In genomic region chr3:94804146-94804545, GRCm38 (mm10) we compare ENCODE assay signal across 8 mouse cellular contexts. TPM values are rescaled to one million over a fixed set of nuclear protein-coding genes. Genes with fewer than 3 reads are reported as not detected.
A peak's percentile ranks its signal among the peaks of the same experiment; 100 is the strongest.
DNase-seq lines count a peak whose midpoint lies in the region; ATAC-seq lines count a peak whose summit lies in the region.

No protein-coding gene starts in this region.

- no peaks in the 10 kb centered on the region for H3K9me3 ChIP-seq in hindbrain, embryonic 10.5 days
- H3K9me3 ChIP-seq in hindbrain, embryonic 14.5 days (ENCODE audit: control insufficient read depth, low read length): no peaks in the 10 kb centered on the region
- no peaks in the 10 kb centered on the region for H3K9me3 ChIP-seq in forebrain, embryonic 14.5 days (replicated peaks; ENCODE audit: control insufficient read depth, low read length)
- no peaks in the 10 kb centered on the region for H3K9me3 ChIP-seq in limb, embryonic 15.5 days

- H3K36me3 ChIP-seq in hindbrain, embryonic 10.5 days: no peaks in the 10 kb centered on the region
- no peaks in the 10 kb centered on the region for H3K36me3 ChIP-seq in hindbrain, embryonic 14.5 days (replicated peaks; ENCODE audit: control insufficient read depth, insufficient read depth)
- H3K36me3 ChIP-seq in forebrain, embryonic 14.5 days (ENCODE audit: control insufficient read depth, insufficient read depth, low read length): no peaks in the 10 kb centered on the region
- no peaks in the 10 kb centered on the region for H3K36me3 ChIP-seq in limb, embryonic 15.5 days

- H3K4me1 ChIP-seq in hindbrain, embryonic 10.5 days (replicated peaks): peaks cover 9% of the 10 kb centered on the region
- no peaks in the 10 kb centered on the region for H3K4me1 ChIP-seq in hindbrain, embryonic 14.5 days (replicated peaks; ENCODE audit: control insufficient read depth, insufficient read depth, low read length)
- peaks cover 8% of the 10 kb centered on the region for H3K4me1 ChIP-seq in forebrain, embryonic 14.5 days (ENCODE audit: control insufficient read depth, insufficient read depth, low read length)
- H3K4me1 ChIP-seq in limb, embryonic 15.5 days: peaks cover 6% of the 10 kb centered on the region; the same call in 1 of the 2 replicates

- WGBS in hindbrain, embryonic 10.5 days: 8% methylated on average over 10 of the region's 10 CpGs
- WGBS in hindbrain, embryonic 14.5 days: 5% methylated on average over 10 of the region's 10 CpGs
- WGBS in forebrain, embryonic 14.5 days: 1% methylated on average over 10 of the region's 10 CpGs
- WGBS in limb, embryonic 15.5 days: 10% methylated on average over 10 of the region's 10 CpGs

- no peak for ATAC-seq in hindbrain, embryonic 14.5 days (ENCODE audit: low FRiP score)
- ATAC-seq in forebrain, embryonic 14.5 days: peak; percentile 81
- ATAC-seq in limb, embryonic 15.5 days (ENCODE audit: insufficient number of reproducible peaks, low FRiP score, low TSS enrichment, low read depth): no peak
- ATAC-seq in inflammation-experienced regulatory T-cells, adult 6 months: no peak

- H3K4me2 ChIP-seq in hindbrain, embryonic 14.5 days (replicated peaks): no peak overlapping the region
- peak overlapping the region; percentile 25; the same call in 1 of the 2 replicates for H3K4me2 ChIP-seq in forebrain, embryonic 14.5 days (ENCODE audit: low read length)
- no peak overlapping the region for H3K4me2 ChIP-seq in limb, embryonic 15.5 days

- no peak overlapping the region for H3K4me3 ChIP-seq in hindbrain, embryonic 10.5 days
- H3K4me3 ChIP-seq in hindbrain, embryonic 14.5 days (replicated peaks; ENCODE audit: low read length): no peak overlapping the region
- H3K4me3 ChIP-seq in forebrain, embryonic 14.5 days (ENCODE audit: low read depth, low read length): no peak overlapping the region
- H3K4me3 ChIP-seq in limb, embryonic 15.5 days: no peak overlapping the region

- H3K27me3 ChIP-seq in hindbrain, embryonic 10.5 days (ENCODE audit: insufficient read depth, poor library complexity, severe bottlenecking): peaks cover 13% of the 10 kb centered on the region; the same call in 1 of the 2 replicates
- no peaks in the 10 kb centered on the region for H3K27me3 ChIP-seq in hindbrain, embryonic 14.5 days (ENCODE audit: control insufficient read depth, insufficient read depth, low read length)
- no peaks in the 10 kb centered on the region for H3K27me3 ChIP-seq in forebrain, embryonic 14.5 days (replicated peaks; ENCODE audit: control insufficient read depth, insufficient read depth, low read length)
- no peaks in the 10 kb centered on the region for H3K27me3 ChIP-seq in limb, embryonic 15.5 days

- H3K9ac ChIP-seq in hindbrain, embryonic 14.5 days: no peak overlapping the region
- peak overlapping the region; percentile 35; the same call in 1 of the 2 replicates for H3K9ac ChIP-seq in forebrain, embryonic 14.5 days (ENCODE audit: low read length)
- no peak overlapping the region for H3K9ac ChIP-seq in limb, embryonic 15.5 days

- DNase-seq in hindbrain, embryonic 10.5 days (ENCODE audit: low spot score): peak; percentile 23
- DNase-seq in hindbrain, embryonic 14.5 days (ENCODE audit: low spot score): no peak
- DNase-seq in adipocyte (ENCODE audit: low spot score): peak; percentile 70
- DNase-seq in forebrain, embryonic 14.5 days (ENCODE audit: low spot score): peak; percentile 77
- no peak for DNase-seq in thymus, postnatal 36 days
- no peak for DNase-seq in kidney, adult 8-10 months

- H3K27ac ChIP-seq in hindbrain, embryonic 10.5 days: no peak overlapping the region
- no peak overlapping the region for H3K27ac ChIP-seq in hindbrain, embryonic 14.5 days
- no peak overlapping the region for H3K27ac ChIP-seq in forebrain, embryonic 14.5 days (ENCODE audit: low read depth, low read length)
- peak overlapping the region; percentile 64 for H3K27ac ChIP-seq in limb, embryonic 15.5 days

RNA-seq across cellular contexts. Expression of gene Cgn, which starts 17.9 kb away (rescaled TPM):
- 5.0 and 8.0 TPM in 2 replicates for polyA plus RNA-seq in hindbrain, embryonic 10.5 days (2016; fragmentation: Nextera tagmentation; extraction: Ambion mirVana)
- polyA plus RNA-seq in hindbrain, embryonic 14.5 days (2014; fragmentation: Nextera tagmentation; extraction: Ambion mirVana): 8.8 and 9.8 TPM in 2 replicates
- 1.9 and 2.9 TPM in 2 replicates for polyA plus RNA-seq in forebrain, embryonic 14.5 days (2014; fragmentation: Nextera tagmentation; extraction: Ambion mirVana)
- polyA plus RNA-seq in limb, embryonic 15.5 days (2015; fragmentation: Nextera tagmentation; extraction: Ambion mirVana): 16.7 and 16.9 TPM in 2 replicates
- under 1 TPM in 1 of 3 experiments, not detected in 2; 0.11 TPM for polyA plus RNA-seq in inflammation-experienced regulatory T-cells, adult 6 months (2017; shearing (Covaris generic))

RNA-seq across cellular contexts. Expression of gene Pogz, which starts 33.2 kb away (rescaled TPM):
- 17.6 and 18.2 TPM in 2 replicates for polyA plus RNA-seq in hindbrain, embryonic 10.5 days (2016; fragmentation: Nextera tagmentation; extraction: Ambion mirVana)
- 23.8 and 24.1 TPM in 2 replicates for polyA plus RNA-seq in hindbrain, embryonic 14.5 days (2014; fragmentation: Nextera tagmentation; extraction: Ambion mirVana)
- polyA plus RNA-seq in forebrain, embryonic 14.5 days (2014; fragmentation: Nextera tagmentation; extraction: Ambion mirVana): 22.0 and 23.4 TPM in 2 replicates
- 12.9 and 13.1 TPM in 2 replicates for polyA plus RNA-seq in limb, embryonic 15.5 days (2015; fragmentation: Nextera tagmentation; extraction: Ambion mirVana)
- polyA plus RNA-seq in inflammation-experienced regulatory T-cells, adult 6 months (2017; shearing (Covaris generic)): 10 to 100 TPM in 2 of 3 experiments, 1 to 10 TPM in 1; 9.4 to 20.5 (median 15.2) TPM

Comparison
In these comparisons a context has a peak if more than half of its experiments do, and no peak if none do; other contexts are left out.
1. DNase-seq: peak in hindbrain, embryonic 10.5 days (single experiment), adipocyte (single experiment) and forebrain, embryonic 14.5 days (single experiment); none in hindbrain, embryonic 14.5 days (single experiment), thymus, postnatal 36 days (0 of 2) and kidney, adult 8-10 months (0 of 2).